Mouse (Mus musculus) heart, postnatal 4 days (tissue): ENCODE measurements at regions not wholly inside any gene's neighbourhood (a gene's known extent, or its start where the extent isn't known, plus 50 kb on each side); places are given as distances from the start of the nearest gene placed in this dataset.
"Not testable (repeated sequence)": the region's sequence is repeated elsewhere in the genome, so short reads cannot be mapped to it uniquely, and the experiment has no call there.

Source experiments
- DNase-seq: peaks from one replicate; pipeline ENCODE4 v3.0.0; 2021

GRCm38 (mm10) chr10:38704762-38705130, 116.8 kb downstream of the Rfpl4b start:
- DNase-seq, result not testable (repeated sequence)

- DNase-seq, result peak; percentile 21
Measured at GRCm38 (mm10) chr10:38703954-38704761, 117.4 kb downstream of the Rfpl4b start.

GRCm38 (mm10) chr10:38677453-38677852, 144.1 kb downstream of the Rfpl4b start:
- no peak for DNase-seq

GRCm38 (mm10) chr10:38668610-38669009, 153.0 kb downstream of the Rfpl4b start:
- DNase-seq, result no peak

GRCm38 (mm10) chr10:38667841-38668240, 153.7 kb downstream of the Rfpl4b start:
- no peak for DNase-seq

- DNase-seq, result no peak
Measured at GRCm38 (mm10) chr10:38635695-38636094, 185.9 kb downstream of the Rfpl4b start.

- no peak for DNase-seq
Measured at GRCm38 (mm10) chr10:38629907-38630505, 191.6 kb downstream of the Rfpl4b start.

- no peak for DNase-seq
Measured at GRCm38 (mm10) chr10:38623399-38623798, 198.2 kb downstream of the Rfpl4b start.

- no peak for DNase-seq
Measured at GRCm38 (mm10) chr10:38609606-38610510, 211.7 kb downstream of the Rfpl4b start.

- DNase-seq, result no peak
Measured at GRCm38 (mm10) chr10:38586061-38586460, 235.5 kb downstream of the Rfpl4b start.

- no peak for DNase-seq
Measured at GRCm38 (mm10) chr10:38575726-38576125, 245.9 kb downstream of the Rfpl4b start.

GRCm38 (mm10) chr10:38573728-38574127, 247.9 kb downstream of the Rfpl4b start:
- DNase-seq, result no peak

- DNase-seq, result no peak
Measured at GRCm38 (mm10) chr10:38573146-38573545, 248.4 kb downstream of the Rfpl4b start.

- no peak for DNase-seq
Measured at GRCm38 (mm10) chr10:38567270-38567669, 254.3 kb downstream of the Rfpl4b start.

- no peak for DNase-seq
Measured at GRCm38 (mm10) chr10:38566361-38566760, 255.2 kb downstream of the Rfpl4b start.

- no peak for DNase-seq
Measured at GRCm38 (mm10) chr10:38555040-38555439, 266.5 kb downstream of the Rfpl4b start.

- peak; percentile 21 for DNase-seq
Measured at GRCm38 (mm10) chr10:38553688-38554680, 267.6 kb downstream of the Rfpl4b start.

- DNase-seq, result no peak
Measured at GRCm38 (mm10) chr10:38553326-38553687, 268.3 kb downstream of the Rfpl4b start.

- DNase-seq, result no peak
Measured at GRCm38 (mm10) chr10:38552350-38553076, 269.1 kb downstream of the Rfpl4b start.

- DNase-seq, result no peak
Measured at GRCm38 (mm10) chr10:38540031-38540430, 281.5 kb downstream of the Rfpl4b start.

- no peak for DNase-seq
Measured at GRCm38 (mm10) chr10:38538766-38539165, 282.8 kb downstream of the Rfpl4b start.
